Mouse (Mus musculus) fat pad, adult 2 months (tissue): Measurements from ENCODE around the gene Retreg3.
"Not testable (repeated sequence)": the region's sequence is repeated elsewhere in the genome, so short reads cannot be mapped to it uniquely, and the experiment has no call there.

ENCODE experiments used
- DNase-seq: peaks from one replicate; pipeline ENCODE4 v3.0.0-alpha.2; 2011; ENCODE audit warnings: low read depth, low spot score; ENCODE audit errors: extremely low read depth

Gene Retreg3

DNA sequence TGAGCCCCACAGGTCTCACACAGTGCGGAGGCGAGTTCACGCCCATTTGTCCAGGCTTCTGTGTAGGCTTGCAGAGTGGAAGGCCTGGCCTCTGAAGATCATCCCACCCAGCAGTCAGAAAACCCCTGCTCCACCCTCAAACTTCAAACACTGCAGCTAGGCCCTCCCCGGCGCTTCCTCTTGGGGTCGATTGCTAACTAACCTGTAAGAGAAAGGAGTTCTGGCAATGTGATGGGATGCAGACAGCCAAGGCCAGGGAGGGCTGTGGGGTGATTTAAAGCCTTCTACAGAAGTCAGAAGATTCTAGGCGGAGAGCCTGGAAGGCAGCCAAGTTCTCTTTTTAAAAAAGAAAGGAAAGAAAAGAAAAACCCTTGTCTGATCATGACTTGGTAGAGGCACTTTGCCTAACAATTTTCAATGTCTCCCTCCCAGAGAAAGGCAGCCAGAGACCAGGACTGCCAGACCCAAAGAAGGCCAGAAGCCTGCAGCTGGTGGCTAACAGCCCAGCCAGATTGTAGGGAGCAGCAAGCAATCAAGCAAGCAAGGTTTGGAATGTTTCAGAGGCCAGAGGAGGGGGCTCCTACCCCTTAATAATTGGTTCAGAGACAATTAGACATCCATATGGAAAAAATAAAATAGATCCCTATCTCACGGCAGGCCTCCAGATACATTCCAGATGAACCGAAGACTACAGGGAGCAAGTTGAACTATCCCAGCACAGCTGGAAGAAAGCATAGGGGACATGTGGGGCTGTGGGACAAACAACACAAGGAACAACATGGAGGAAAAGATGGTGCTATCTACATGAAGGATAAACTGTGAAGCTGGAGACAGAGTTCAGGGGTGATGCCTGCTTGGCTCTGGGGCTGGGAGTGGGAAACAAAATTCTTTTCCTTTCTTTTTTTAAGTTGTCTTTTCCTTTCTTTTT is 29.7 kb upstream of the Retreg3 start:
- DNase-seq: no peak

DNA sequence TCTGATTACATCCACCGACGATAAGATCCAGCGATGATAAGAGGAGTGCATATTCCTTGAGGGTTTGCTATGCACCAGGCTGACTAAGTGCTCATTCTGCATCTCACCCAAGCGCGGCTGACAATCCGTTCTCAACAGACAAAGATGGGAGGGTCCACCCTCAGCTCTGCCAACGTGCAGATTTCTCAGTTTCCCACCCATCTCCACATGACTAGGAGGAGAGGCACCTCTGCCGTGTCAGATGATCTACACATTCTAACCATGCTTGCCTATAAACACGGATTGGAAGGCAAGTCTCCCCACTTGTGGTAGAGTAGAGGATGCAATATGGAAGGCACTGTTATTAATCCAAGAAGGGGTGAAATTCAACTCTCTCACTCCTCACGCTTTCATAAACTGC is 29.1 kb upstream of the Retreg3 start:
- DNase-seq: no peak

- no peak for DNase-seq
Measured at GRCm38 (mm10) chr11:101146377-101146776, 26.7 kb upstream of the Retreg3 start.

GRCm38 (mm10) chr11:101143338-101144225 is 23.9 kb upstream of the Retreg3 start:
- no peak for DNase-seq

- no peak for DNase-seq
Measured at GRCm38 (mm10) chr11:101142215-101142967, 22.7 kb upstream of the Retreg3 start.

GRCm38 (mm10) chr11:101141088-101141487 is 21.4 kb upstream of the Retreg3 start:
- no peak for DNase-seq

- DNase-seq: no peak
Measured at GRCm38 (mm10) chr11:101140164-101140819, 20.6 kb upstream of the Retreg3 start.

- no peak for DNase-seq
Measured at GRCm38 (mm10) chr11:101138536-101139181, 19.0 kb upstream of the Retreg3 start.

- DNase-seq: no peak
Measured at GRCm38 (mm10) chr11:101137000-101137399, 17.3 kb upstream of the Retreg3 start.

DNA sequence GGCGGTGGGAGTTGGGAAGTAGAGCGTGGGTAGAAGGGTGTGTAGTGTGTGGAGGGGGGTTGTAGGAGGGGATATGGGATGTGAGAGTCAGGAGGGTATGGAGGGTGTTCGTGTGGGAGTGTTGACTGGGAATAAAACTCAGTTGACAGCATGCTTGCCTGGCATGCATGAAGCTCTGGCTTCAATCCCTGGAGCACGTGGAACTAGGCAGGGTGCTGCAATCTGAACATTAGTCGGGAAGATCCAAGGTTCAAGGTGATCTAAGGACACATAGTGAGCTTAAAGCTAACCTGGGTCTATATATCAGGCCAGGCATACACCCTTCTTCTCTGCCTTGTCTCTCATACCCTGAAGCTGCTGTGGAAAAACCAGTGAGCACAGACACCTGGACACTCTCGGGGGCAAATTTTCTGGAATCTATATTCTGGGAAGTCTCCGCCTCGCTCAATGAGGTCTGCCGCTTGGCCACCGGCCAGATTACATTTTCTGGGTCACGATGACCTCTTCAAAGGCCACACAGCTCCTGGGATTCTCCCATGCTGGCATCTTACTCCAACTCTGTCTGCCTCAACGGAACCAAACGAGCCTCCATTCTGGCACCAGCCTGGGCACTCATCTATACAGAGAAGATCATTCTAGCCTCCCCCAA is 14.6 kb upstream of the Retreg3 start:
- DNase-seq: no peak

DNA sequence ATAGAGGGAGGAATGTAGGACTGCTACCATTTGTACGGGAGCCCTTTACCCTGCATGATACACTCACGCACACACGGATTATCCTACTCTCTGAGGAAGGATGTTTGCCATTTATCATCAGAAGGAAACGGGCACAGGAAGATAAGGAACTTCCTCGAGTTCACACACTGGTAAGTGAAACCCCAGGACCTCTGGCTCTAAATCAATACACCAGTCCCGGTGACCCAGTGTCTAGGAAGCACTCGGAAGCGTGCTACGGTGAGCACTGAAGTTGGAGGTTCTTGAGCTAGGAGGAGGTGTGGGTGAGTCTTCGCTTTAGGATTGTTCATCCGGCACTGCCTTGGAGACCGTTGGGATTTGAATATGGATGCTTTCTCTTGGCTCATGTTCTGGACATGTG is 13.3 kb upstream of the Retreg3 start:
- DNase-seq: no peak

DNA sequence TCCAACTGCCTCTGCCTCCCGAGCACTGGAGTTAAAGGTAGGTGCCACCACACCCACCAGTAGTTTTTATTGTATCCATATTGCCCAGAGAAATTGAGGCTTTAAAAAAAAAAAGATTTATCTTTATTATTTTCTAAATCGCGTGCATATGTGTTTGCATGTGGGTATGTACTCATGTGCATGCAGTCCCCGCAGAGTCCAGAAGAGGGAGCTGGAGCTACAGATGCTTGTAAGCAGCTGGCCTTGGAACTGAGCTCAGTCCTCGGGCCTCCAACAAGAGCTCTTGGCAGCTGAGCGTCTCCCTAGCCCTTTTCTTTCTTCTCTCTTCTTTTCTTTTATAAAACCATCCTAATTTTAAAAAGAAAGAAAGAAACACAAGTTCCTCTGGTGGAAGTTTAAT is 12.0 kb upstream of the Retreg3 start:
- DNase-seq: no peak

GRCm38 (mm10) chr11:101131187-101131586 is 11.5 kb upstream of the Retreg3 start:
- DNase-seq: no peak

GRCm38 (mm10) chr11:101130056-101130756 is 10.5 kb upstream of the Retreg3 start:
- no peak for DNase-seq

- DNase-seq: no peak
Measured at GRCm38 (mm10) chr11:101128996-101129577, 9.4 kb upstream of the Retreg3 start.

DNA sequence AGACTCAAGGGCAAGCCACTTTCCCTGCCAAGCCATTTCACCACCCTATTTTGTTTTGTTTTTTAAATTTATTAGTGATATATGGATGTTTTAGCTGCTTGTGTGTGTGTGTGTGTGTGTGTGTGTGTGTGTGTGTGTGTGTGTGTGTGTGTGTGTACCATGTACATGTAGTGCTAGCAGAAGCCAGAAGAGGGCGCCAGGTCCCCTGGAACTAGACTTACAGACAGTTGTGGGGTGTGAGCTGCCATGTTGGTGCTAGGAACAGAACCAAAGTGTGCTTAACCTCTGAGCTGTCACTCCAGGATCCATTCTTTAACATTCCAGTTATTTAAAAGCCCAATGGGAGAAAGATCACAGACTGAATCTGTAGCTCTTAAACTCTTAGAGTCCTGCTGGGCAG is 7.4 kb upstream of the Retreg3 start:
- no peak for DNase-seq

DNA sequence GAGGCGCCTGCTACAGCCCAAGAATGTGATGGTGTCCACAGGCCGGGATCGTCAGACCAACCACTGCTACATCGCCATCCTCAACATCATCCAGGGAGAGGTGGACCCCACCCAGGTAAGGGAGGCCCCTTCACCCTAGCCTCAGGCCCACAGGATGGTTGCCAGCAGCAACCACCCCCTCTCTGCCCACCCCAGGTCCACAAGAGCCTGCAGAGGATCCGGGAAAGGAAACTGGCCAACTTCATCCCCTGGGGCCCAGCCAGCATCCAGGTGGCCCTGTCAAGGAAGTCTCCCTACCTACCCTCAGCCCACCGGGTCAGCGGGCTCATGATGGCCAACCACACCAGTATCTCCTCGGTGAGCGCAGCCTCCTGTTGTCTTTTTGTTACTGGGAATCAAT is 5.3 kb upstream of the Retreg3 start:
- not testable (repeated sequence) for DNase-seq

DNA sequence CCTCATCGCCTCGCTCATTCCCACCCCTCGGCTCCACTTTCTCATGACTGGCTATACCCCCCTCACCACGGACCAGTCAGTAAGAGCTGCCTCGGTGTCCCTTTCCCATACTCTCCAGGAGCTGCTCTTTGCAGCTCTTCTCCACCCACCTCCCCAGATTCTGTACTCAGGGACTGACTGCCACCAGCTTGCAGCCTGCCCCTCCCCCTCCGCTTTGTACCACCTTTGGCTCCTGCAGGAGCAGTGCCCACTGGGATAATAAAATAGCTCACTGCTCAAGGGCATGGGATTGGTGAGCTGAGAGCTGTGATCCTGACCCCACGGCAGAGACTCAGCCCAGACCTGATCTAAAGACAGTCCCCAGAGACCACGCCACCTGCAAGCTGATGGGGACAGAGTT is 4.8 kb upstream of the Retreg3 start:
- DNase-seq: not testable (repeated sequence)
